Mouse (Mus musculus) liver, embryonic 12.5 days (tissue): ENCODE results near the gene Fli1. TPM values are rescaled to one million over a fixed set of nuclear protein-coding genes. Genes with fewer than 3 reads are reported as not detected.

ENCODE experiments used
- ATAC-seq: fragments of 200-750 bp; cut with Nextera tagmentation; 2 replicates; pipeline ENCODE4 v1.8.0; 2017; ENCODE audit warnings: moderate number of reproducible peaks, mild to moderate bottlenecking, moderate library complexity
- H3K27ac ChIP-seq: fragments of 300-500 bp; sonication (generic); 2 replicates; pipeline ENCODE4 v1.5.1; 2016; ENCODE audit warnings: mild to moderate bottlenecking
- H3K27me3 ChIP-seq: fragments of 300-500 bp; sonication (generic); replicated peaks from 2 replicates; pipeline ENCODE4 v1.6.1; 2016; ENCODE audit warnings: mild to moderate bottlenecking, moderate library complexity
- H3K36me3 ChIP-seq: fragments of 300-500 bp; sonication (generic); 2 replicates; pipeline ENCODE4 v1.6.1; 2016; ENCODE audit warnings: mild to moderate bottlenecking, moderate library complexity
- H3K4me1 ChIP-seq: fragments of 300-500 bp; sonication (generic); 2 replicates; pipeline ENCODE4 v1.6.1; 2016
- H3K4me2 ChIP-seq: fragments of 300-500 bp; sonication (generic); 2 replicates; pipeline ENCODE4 v1.6.1; 2016; ENCODE audit warnings: mild to moderate bottlenecking, moderate library complexity
- H3K4me3 ChIP-seq: fragments of 300-500 bp; sonication (generic); 2 replicates; pipeline ENCODE4 v1.5.1; 2016; ENCODE audit warnings: mild to moderate bottlenecking, moderate library complexity
- H3K9ac ChIP-seq: fragments of 300-500 bp; sonication (generic); 2 replicates; pipeline ENCODE4 v1.6.1; 2016; ENCODE audit warnings: mild to moderate bottlenecking, moderate library complexity
- H3K9me3 ChIP-seq: fragments of 300-500 bp; sonication (generic); replicated peaks from 2 replicates; pipeline ENCODE4 v1.6.1; 2016; ENCODE audit warnings: mild to moderate bottlenecking, moderate library complexity
- WGBS: fragments of 180-500 bp; shearing (Covaris S2); methylation state at CpG from one replicate; pipeline ENCODE4 v1.1.7; 2016; ENCODE audit not compliant: insufficient replicate concordance; 5-methylcytosine and 5-hydroxymethylcytosine counted together
- polyA plus RNA-seq: library from polyadenylated mRNA; unstranded; fragments of >200 nt; fragmentation: Nextera tagmentation; extraction: Ambion mirVana; gene quantifications from 2 replicates; pipeline ENCODE4 v1.2.1, GENCODE M21; 2016

Gene Fli1
- polyA plus RNA-seq, 1 experiment from 2014 or later, result 16.2 TPM

- Histone ChIP-seq H3K4me1 (no peaks in the 10 kb centered on the region), H3K4me3 (no peak overlapping the region), H3K27ac (no peak overlapping the region), H3K36me3 (no peaks in the 10 kb centered on the region), H3K9me3 (no peaks in the 10 kb centered on the region), H3K27me3 (no peaks in the 10 kb centered on the region), H3K4me2 (no peak overlapping the region), H3K9ac (no peak overlapping the region)
- ATAC-seq, result no peak
- 67% methylated on average over 5 of the region's 5 CpGs for WGBS
Observed at GRCm38 (mm10) chr9:32376863-32377590, 165.6 kb downstream of the Fli1 start.

DNA sequence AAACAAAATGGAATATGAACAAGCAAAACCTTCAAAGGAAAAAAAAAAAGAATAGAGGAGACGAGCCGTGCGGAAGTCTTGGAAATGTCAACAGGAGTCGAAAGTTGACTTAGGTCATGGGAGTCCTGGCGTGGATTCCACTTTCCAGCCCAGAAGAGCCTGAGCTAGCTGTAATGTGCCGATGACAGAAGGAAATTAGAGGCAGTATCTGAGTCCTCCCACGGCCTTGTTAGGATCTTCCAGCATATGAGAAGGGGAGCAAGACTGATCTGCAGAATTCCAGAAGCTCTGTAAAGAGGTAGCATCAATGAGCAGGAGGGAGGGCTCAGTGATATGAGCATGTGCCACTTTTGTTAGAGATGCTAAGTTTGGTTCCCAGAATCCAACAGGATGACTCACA lies 166.6 kb downstream of the Fli1 start:
- Histone ChIP-seq H3K9me3 (no peaks in the 10 kb centered on the region), H3K4me2 (no peak overlapping the region), H3K27ac (no peak overlapping the region), H3K36me3 (no peaks in the 10 kb centered on the region), H3K4me3 (no peak overlapping the region), H3K4me1 (no peaks in the 10 kb centered on the region), H3K27me3 (no peaks in the 10 kb centered on the region), H3K9ac (no peak overlapping the region)
- 74% methylated on average over 7 of the region's 7 CpGs for WGBS
- no peak for ATAC-seq

GRCm38 (mm10) chr9:32373656-32374055 lies 169.0 kb downstream of the Fli1 start:
- no peak overlapping the region for H3K4me3 ChIP-seq
- no peaks in the 10 kb centered on the region for H3K9me3 ChIP-seq
- ATAC-seq, result no peak
- H3K4me2 ChIP-seq, result no peak overlapping the region
- no peak overlapping the region for H3K27ac ChIP-seq
- no peaks in the 10 kb centered on the region for H3K27me3 ChIP-seq
- no peaks in the 10 kb centered on the region for H3K36me3 ChIP-seq
- no peak overlapping the region for H3K9ac ChIP-seq
- WGBS, result 76% methylated on average over 6 of the region's 6 CpGs
- H3K4me1 ChIP-seq, result no peaks in the 10 kb centered on the region

Other genes starting within 250 kb of the Fli1 start
- gene Kcnj5, start 198.5 kb downstream of the Fli1 start, polyA plus RNA-seq, result 3.2 and 3.4 TPM in 2 replicates
- not detected in 2 replicates for gene Kcnj1, start 170.4 kb downstream of the Fli1 start, polyA plus RNA-seq
- gene Ets1, start 93.4 kb upstream of the Fli1 start, polyA plus RNA-seq, result 24.2 and 25.4 TPM in 2 replicates